Mouse (Mus musculus) spleen, adult 2 months (tissue): Measurements from ENCODE around the gene Asgr1.

Source experiments
- CTCF ChIP-seq: fragments of 200-500 bp; IDR thresholded peaks from 2 replicates; pipeline ENCODE4 v1.5.1; 2011; ENCODE audit warnings: mild to moderate bottlenecking, inconsistent platforms; ENCODE audit not compliant: insufficient read depth, insufficient read length, insufficient replicate concordance; ENCODE audit errors: extremely low read depth
- POLR2A ChIP-seq: fragments of 200-500 bp; IDR thresholded peaks from 2 replicates; pipeline ENCODE4 v1.6.1; 2011; ENCODE audit warnings: low read depth, low read length, inconsistent platforms

GRCm38 (mm10) chr11:70019495-70020021, 34.3 kb upstream of the Asgr1 start:
- no peak for TF ChIP-seq CTCF
- no peak for TF ChIP-seq POLR2A
